14 mouse cellular contexts compared by ENCODE assay signal in the genomic region with DNA sequence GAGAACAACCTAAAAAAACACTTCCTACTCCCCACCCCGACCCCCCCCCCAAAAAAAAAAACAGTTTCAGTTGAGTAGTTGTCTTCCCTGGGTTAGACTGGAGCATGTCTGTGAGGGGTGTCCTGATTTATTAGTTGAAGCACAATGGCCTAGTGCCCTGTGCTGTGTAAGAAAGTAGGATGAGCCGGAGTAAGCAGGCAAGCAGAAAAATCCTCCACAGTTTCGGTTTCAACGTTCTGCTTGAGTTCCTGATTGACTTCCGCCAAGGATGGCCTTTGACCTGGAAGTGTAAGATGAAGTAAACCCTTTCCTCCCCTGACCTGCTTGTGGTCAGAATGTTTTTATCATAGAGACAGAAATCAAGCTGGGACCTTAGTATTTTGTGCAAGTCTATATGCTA.
A peak's percentile ranks its signal among the peaks of the same experiment; 100 is the strongest.
DNase-seq lines count a peak whose midpoint lies in the region.
"Had no signal": no experiment of that assay in that cellular context is flagged by ENCODE, and none has a peak within 500 bp of the region (broad histone marks: within the 10 kb centered on the region; RNA-seq: fewer than 3 reads in every experiment).

No protein-coding gene starts in this region.

- peak; percentile 84 for DNase-seq in heart, adult 11 months
- no peak for DNase-seq in heart, postnatal 10 days
- peak; percentile 24 for DNase-seq in adipocyte (ENCODE audit: low spot score)
- peak; percentile 49 for DNase-seq in kidney, adult 9 months
- peak; percentile 56 to 63 for DNase-seq in kidney, postnatal 36 days
- no peak for DNase-seq in cerebellum, adult 18-20 months
- DNase-seq in gastrocnemius, adult 18-20 months (ENCODE audit: low spot score), result no peak
- DNase-seq in adrenal gland, postnatal 10 days, result no peak
- DNase-seq: adrenal gland, adult 8-10 months; cerebellum, adult 8-10 months; heart, postnatal 4 days; liver, embryonic 13.5 days; spleen, adult 18-20 months; thymus, adult 2 months had no signal

- intact Hi-C loops in heart, postnatal 10 days (cut with DNase I), result no loop called here

Comparison
In these comparisons a context has a peak if more than half of its experiments do, and no peak if none do; other contexts are left out.
1. DNase-seq: peak in heart, adult 11 months (single experiment), adipocyte (single experiment), kidney, adult 9 months (single experiment) and kidney, postnatal 36 days (2 of 2); none in heart, postnatal 10 days (0 of 2), cerebellum, adult 18-20 months (0 of 2), gastrocnemius, adult 18-20 months (single experiment) and adrenal gland, postnatal 10 days (single experiment).